ENCODE assay signal across 11 mouse cellular contexts in the genomic region with DNA sequence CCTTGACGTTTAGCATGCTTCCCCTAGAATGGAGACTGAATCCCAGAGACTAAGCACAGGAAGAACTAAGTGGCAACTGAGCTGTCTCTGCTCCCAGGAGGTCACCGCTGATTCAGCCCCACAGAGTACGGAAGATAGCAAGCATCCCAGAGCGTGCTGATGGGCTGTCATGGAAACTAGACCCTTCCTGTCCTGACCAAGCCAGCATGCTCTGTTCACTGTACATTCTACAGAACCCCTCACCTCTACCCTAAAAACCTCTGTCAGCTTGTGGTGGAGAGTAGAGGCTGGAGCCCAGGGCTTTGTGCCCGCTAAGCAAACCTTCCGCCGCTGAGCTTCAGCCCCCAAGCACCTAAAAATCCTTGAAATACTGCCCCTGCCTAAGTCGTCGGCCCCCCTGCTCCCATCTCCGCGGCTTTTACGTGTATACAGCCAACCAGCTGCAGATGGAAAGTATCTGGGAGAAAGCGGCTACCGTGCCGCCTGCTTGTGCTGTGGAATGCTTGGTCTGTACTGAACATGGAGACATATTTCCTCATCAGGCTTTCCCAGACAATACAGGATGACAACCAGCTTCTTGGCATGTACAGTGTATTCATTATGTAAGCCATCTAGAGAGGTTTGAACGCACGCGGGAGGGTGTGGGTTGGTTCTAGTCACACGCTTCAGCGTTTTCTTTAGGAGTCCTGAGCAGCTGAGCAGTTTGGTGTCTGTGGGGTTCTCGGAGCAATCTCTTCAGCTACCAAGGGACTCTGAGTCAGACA.
DNase-seq lines count a peak whose midpoint lies in the region; ATAC-seq lines count a peak whose summit lies in the region.
"Had no signal": no experiment of that assay in that cellular context is flagged by ENCODE, and none has a peak within 500 bp of the region (broad histone marks: within the 10 kb centered on the region; RNA-seq: fewer than 3 reads in every experiment).

No protein-coding gene starts in this region.

- H3K27ac ChIP-seq in limb, embryonic 15.5 days = no peak overlapping the region
- H3K27ac ChIP-seq: forebrain, embryonic 12.5 days; midbrain, embryonic 10.5 days had no signal

- DNase-seq in embryo, embryonic 11 days = peak; percentile 26
- DNase-seq in embryo, embryonic 9.5 days (ENCODE audit: extremely low spot score) = no peak
- DNase-seq in R1 (ENCODE audit: low read depth, low spot score) = peak; percentile 29
- peak; percentile 46 for DNase-seq in layer of hippocampus, adult 11-12 months (ENCODE audit: low spot score)
- no peak for DNase-seq in T-cell, adult 2 months (ENCODE audit: low spot score)
- DNase-seq in spleen, postnatal 36 days (ENCODE audit: low spot score in 2 of 2) = no peak
- no peak for DNase-seq in cerebellum, postnatal 4 days (ENCODE audit: low spot score in 2 of 2)
- DNase-seq: kidney, postnatal 36 days had no signal

- no peak overlapping the region for H3K4me3 ChIP-seq in limb, embryonic 15.5 days
- H3K4me3 ChIP-seq: forebrain, embryonic 12.5 days; midbrain, embryonic 10.5 days had no signal

- no peak overlapping the region for H3K9ac ChIP-seq in limb, embryonic 15.5 days
- H3K9ac ChIP-seq: forebrain, embryonic 12.5 days had no signal

- H3K4me1 ChIP-seq in limb, embryonic 15.5 days = peaks cover 14% of the 10 kb centered on the region; the same call in 1 of the 2 replicates

- no peak for ATAC-seq in limb, embryonic 15.5 days (ENCODE audit: insufficient number of reproducible peaks, low FRiP score, low TSS enrichment, low read depth)

- H3K27me3 ChIP-seq in limb, embryonic 15.5 days = peaks cover 4% of the 10 kb centered on the region; the same call in 1 of the 2 replicates

- WGBS in limb, embryonic 15.5 days = 50% methylated on average over 21 of the region's 21 CpGs

- 0 out of 2 replicates have a peak overlapping the region, but pooled peaks have one; percentile 24 for H3K4me2 ChIP-seq in limb, embryonic 15.5 days
- H3K4me2 ChIP-seq: forebrain, embryonic 12.5 days had no signal

- H3K36me3 ChIP-seq in limb, embryonic 15.5 days = no peaks in the 10 kb centered on the region
- H3K36me3 ChIP-seq: forebrain, embryonic 12.5 days; midbrain, embryonic 10.5 days had no signal

- H3K9me3 ChIP-seq in limb, embryonic 15.5 days = no peaks in the 10 kb centered on the region
- H3K9me3 ChIP-seq: forebrain, embryonic 12.5 days; midbrain, embryonic 10.5 days had no signal

Comparison
In these comparisons a context has a peak if more than half of its experiments do, and no peak if none do; other contexts are left out.
1. DNase-seq: peak in embryo, embryonic 11 days (single experiment), R1 (single experiment) and layer of hippocampus, adult 11-12 months (single experiment); none in embryo, embryonic 9.5 days (single experiment), T-cell, adult 2 months (single experiment), spleen, postnatal 36 days (0 of 2) and cerebellum, postnatal 4 days (0 of 2).